Mouse (Mus musculus) CD8-positive naive resting alpha-beta T cell, adult 2 months (primary cell): ENCODE data around the gene Zfp598.
"Not testable (repeated sequence)": the region's sequence is repeated elsewhere in the genome, so short reads cannot be mapped to it uniquely, and the experiment has no call there.

ENCODE experiments used
- DNase-seq, 2 experiments: peaks; one replicate each; pipeline ENCODE4 v3.0.0; 2022; ENCODE audit warnings: low read depth in 2 of 2, low spot score in 2 of 2

Gene Zfp598

GRCm38 (mm10) chr17:24687146-24687595 is 17.7 kb downstream of the Zfp598 start:
- DNase-seq: peak in 1 of 2 experiments; percentile 39

GRCm38 (mm10) chr17:24687599-24687998 is 18.1 kb downstream of the Zfp598 start:
- DNase-seq: no peak

GRCm38 (mm10) chr17:24689251-24690081 is 20.0 kb downstream of the Zfp598 start, which contains the start of gene Syngr3:
Syngr3 (minus strand) TSS chr17:24689955.
- DNase-seq: no peak

GRCm38 (mm10) chr17:24692385-24692784 is 22.9 kb downstream of the Zfp598 start:
- no peak for DNase-seq

- DNase-seq: no peak
Measured at GRCm38 (mm10) chr17:24695326-24696010, 26.0 kb downstream of the Zfp598 start.

GRCm38 (mm10) chr17:24696011-24696697 is 26.7 kb downstream of the Zfp598 start, which contains the start of the genes Gfer and Noxo1:
Gfer (minus strand) TSS chr17:24696156.
Noxo1 (plus strand) TSS chr17:24696234.
- peak; percentile 51 to 57 for DNase-seq

GRCm38 (mm10) chr17:24697985-24698384 is 28.5 kb downstream of the Zfp598 start:
- no peak for DNase-seq

GRCm38 (mm10) chr17:24698715-24699114 is 29.2 kb downstream of the Zfp598 start:
- DNase-seq: no peak

- DNase-seq: no peak
Measured at GRCm38 (mm10) chr17:24699473-24699872, 30.0 kb downstream of the Zfp598 start.

- no peak for DNase-seq
Measured at GRCm38 (mm10) chr17:24701251-24701650, 31.8 kb downstream of the Zfp598 start.

GRCm38 (mm10) chr17:24705821-24706220 is 36.3 kb downstream of the Zfp598 start:
- DNase-seq: no peak

- peak; percentile 85 to 90 for DNase-seq
Measured at GRCm38 (mm10) chr17:24706982-24707800, 37.7 kb downstream of the Zfp598 start, which contains the start of gene Tbl3. Tbl3 (minus strand) TSS chr17:24707660.

GRCm38 (mm10) chr17:24707801-24708425 is 38.4 kb downstream of the Zfp598 start:
- no peak for DNase-seq

GRCm38 (mm10) chr17:24708646-24709045 is 39.2 kb downstream of the Zfp598 start:
- DNase-seq: no peak

- no peak for DNase-seq
Measured at GRCm38 (mm10) chr17:24715556-24715955, 46.1 kb downstream of the Zfp598 start.

GRCm38 (mm10) chr17:24716166-24716682 is 46.7 kb downstream of the Zfp598 start:
- no peak for DNase-seq

GRCm38 (mm10) chr17:24717943-24718342 is 48.5 kb downstream of the Zfp598 start, which contains the start of the genes Rnf151 and Rps2:
Rnf151 (minus strand) TSS chr17:24718063.
Rps2 (plus strand) TSS chr17:24718116.
- DNase-seq: no peak

- not testable (repeated sequence) for DNase-seq
Measured at GRCm38 (mm10) chr17:24718938-24719337, 49.5 kb downstream of the Zfp598 start.

- DNase-seq: peak; percentile 96 to 97
Measured at GRCm38 (mm10) chr17:24719494-24720222, 50.2 kb downstream of the Zfp598 start.
